Mouse (Mus musculus) heart, postnatal 36 days (tissue): Measurements from ENCODE around the gene Dmbt1. TPM values are rescaled to one million over a fixed set of nuclear protein-coding genes. Genes with fewer than 3 reads are reported as not detected.

Experiments used
- DNase-seq, 2 experiments: peaks; one replicate each; pipeline ENCODE4 v3.0.0; 2021 to 2022
- intact Hi-C: fragments of 180-260 bp; cut with DNase I; formaldehyde crosslinking; loops from one replicate; pipeline ENCODE4 v1.15.1; 2025
- total RNA-seq, 2 experiments: library from RNA; stranded (reverse); gene quantifications; 2 replicates each; pipeline ENCODE4 v1.2.3; 2021

Dmbt1 gene
- total RNA-seq, 2 experiments from 2014 or later: not detected

DNA sequence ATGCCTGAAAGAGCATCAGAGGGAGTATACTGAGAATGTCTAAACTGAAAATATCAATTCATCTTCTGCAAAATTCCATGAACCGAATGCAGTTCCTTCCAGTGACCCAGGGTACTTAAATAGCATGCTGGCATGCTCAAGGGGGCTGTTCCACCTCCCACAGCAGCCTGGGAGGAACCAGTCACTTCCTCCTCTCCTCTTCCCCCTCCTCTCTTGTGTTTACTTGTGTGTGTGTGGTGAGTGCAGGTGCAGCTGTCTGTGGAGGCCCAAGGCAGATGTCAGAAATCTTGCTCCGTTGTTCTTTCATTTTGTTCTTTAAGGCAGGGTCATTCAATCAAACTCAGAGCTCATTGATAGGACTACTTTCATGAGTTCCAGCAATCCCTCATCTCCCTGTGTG lies 137.2 kb downstream of the Dmbt1 start:
- DNase-seq: no peak
- intact Hi-C loops: no loop called here

Other genes starting within 250 kb of the Dmbt1 start
- gene Plekha1, start 166.3 kb upstream of the Dmbt1 start, total RNA-seq: 10 to 100 TPM; 42.8 to 44.0 TPM
- gene Htra1, start 95.9 kb upstream of the Dmbt1 start, total RNA-seq: 100 to 1,000 TPM; 120 to 129 TPM
- not detected for gene 4933402N03Rik, start 114.3 kb downstream of the Dmbt1 start, total RNA-seq
- 10 to 100 TPM; 12.5 to 14.2 TPM for gene 5430419D17Rik, start 142.3 kb downstream of the Dmbt1 start, total RNA-seq